Comparison of ENCODE assay signal across 8 mouse cellular contexts in the genomic region with DNA sequence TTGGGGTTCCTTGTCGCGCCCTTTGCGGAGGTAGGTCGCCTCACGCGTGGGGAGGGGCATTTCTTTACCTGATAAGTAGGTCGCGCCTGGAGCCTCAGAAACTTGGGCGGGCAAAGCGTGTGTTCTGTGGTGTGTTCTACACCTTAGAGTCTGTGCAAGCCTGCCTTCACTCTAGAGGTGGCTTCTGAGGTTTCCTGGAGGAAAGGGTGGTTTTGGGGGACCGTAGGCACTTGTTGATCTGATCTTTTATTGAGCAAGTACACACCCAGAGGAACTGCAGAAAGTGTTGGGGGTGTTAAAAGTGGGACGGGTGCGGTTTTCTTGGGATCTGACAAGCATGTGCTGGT. TPM values are rescaled to one million over a fixed set of nuclear protein-coding genes. Genes with fewer than 3 reads are reported as not detected.
DNase-seq lines count a peak whose midpoint lies in the region; ATAC-seq and TF ChIP-seq lines count a peak whose summit lies in the region.

No protein-coding gene starts in this region.

- WGBS in heart, embryonic 11.5 days (ENCODE audit: insufficient replicate concordance): 19% methylated on average over 13 of the region's 13 CpGs
- WGBS in forebrain, embryonic 16.5 days: 22% methylated on average over 13 of the region's 13 CpGs
- 3% methylated on average over 13 of the region's 13 CpGs for WGBS in liver, embryonic 15.5 days (ENCODE audit: insufficient replicate concordance)

- peak overlapping the region; percentile 56; the same call in 1 of the 2 replicates for H3K9ac ChIP-seq in heart, embryonic 11.5 days (ENCODE audit: low read depth, low read length)
- H3K9ac ChIP-seq in ES-E14 (ENCODE audit: insufficient read depth, low read depth, low read length, poor library complexity, severe bottlenecking): peak overlapping the region; percentile 61
- peak overlapping the region; percentile 73 for H3K9ac ChIP-seq in forebrain, embryonic 16.5 days (replicated peaks; ENCODE audit: low read depth, low read length)
- H3K9ac ChIP-seq in liver, embryonic 15.5 days: no peak overlapping the region; the same call in 1 of the 2 replicates

- peak overlapping the region; percentile 53 for H3K4me3 ChIP-seq in heart, embryonic 11.5 days (ENCODE audit: low read depth, low read length)
- peak overlapping the region; percentile 60 to 72 for H3K4me3 ChIP-seq in ES-E14 (ENCODE audit: insufficient read depth in 1 of 2, low read depth in 1 of 2, low read length in 2 of 2, poor library complexity in 1 of 2, severe bottlenecking in 1 of 2)
- H3K4me3 ChIP-seq in forebrain, embryonic 16.5 days (replicated peaks; ENCODE audit: low read length): peak overlapping the region; percentile 68
- peak overlapping the region; percentile 49 for H3K4me3 ChIP-seq in liver, embryonic 15.5 days (replicated peaks)

- ATAC-seq in heart, embryonic 11.5 days (replicated peaks; ENCODE audit: insufficient number of reproducible peaks, low FRiP score, low TSS enrichment): no peak
- ATAC-seq in forebrain, embryonic 16.5 days: no peak
- ATAC-seq in liver, embryonic 15.5 days (ENCODE audit: insufficient read depth): no peak; the same call in 1 of the 2 replicates

- no peak overlapping the region for H3K27ac ChIP-seq in heart, embryonic 11.5 days (ENCODE audit: low read depth, low read length)
- H3K27ac ChIP-seq in ES-E14 (ENCODE audit: insufficient read depth, low read depth, low read length, poor library complexity, severe bottlenecking): no peak overlapping the region
- H3K27ac ChIP-seq in forebrain, embryonic 16.5 days (ENCODE audit: low read length): no peak overlapping the region
- no peak overlapping the region for H3K27ac ChIP-seq in liver, embryonic 15.5 days (replicated peaks)

- no peaks in the 10 kb centered on the region for H3K36me3 ChIP-seq in heart, embryonic 11.5 days (ENCODE audit: control insufficient read depth, insufficient read depth, low read length)
- no peaks in the 10 kb centered on the region for H3K36me3 ChIP-seq in ES-E14 (ENCODE audit: control insufficient read depth, insufficient read depth, low read length, poor library complexity, severe bottlenecking)
- no peaks in the 10 kb centered on the region for H3K36me3 ChIP-seq in forebrain, embryonic 16.5 days (ENCODE audit: control insufficient read depth, insufficient read depth)
- H3K36me3 ChIP-seq in liver, embryonic 15.5 days (replicated peaks): no peaks in the 10 kb centered on the region

- no peaks in the 10 kb centered on the region for H3K4me1 ChIP-seq in heart, embryonic 11.5 days (ENCODE audit: control insufficient read depth, insufficient read depth, low read length)
- peaks cover 0 to 3% of the 10 kb centered on the region in 2 experiments; a peak in 1 of 4 replicates for H3K4me1 ChIP-seq in ES-E14 (ENCODE audit: control insufficient read depth in 2 of 2, insufficient read depth in 2 of 2, low read length in 2 of 2, poor library complexity in 1 of 2)
- H3K4me1 ChIP-seq in forebrain, embryonic 16.5 days (replicated peaks; ENCODE audit: control insufficient read depth, insufficient read depth, low read length): no peaks in the 10 kb centered on the region
- H3K4me1 ChIP-seq in liver, embryonic 15.5 days (replicated peaks): peaks cover 9% of the 10 kb centered on the region

- peak overlapping the region; percentile 84 for H3K4me2 ChIP-seq in heart, embryonic 11.5 days
- H3K4me2 ChIP-seq in forebrain, embryonic 16.5 days (ENCODE audit: low read length): peak overlapping the region; percentile 74
- H3K4me2 ChIP-seq in liver, embryonic 15.5 days: peak overlapping the region; percentile 76

- in situ Hi-C loops in ES-E14 (cut with MboI; ENCODE audit: low sequenced_read_pairs in 2 of 2, unreplicated experiment in 2 of 2): no loop called here

- no peaks in the 10 kb centered on the region for H3K9me3 ChIP-seq in heart, embryonic 11.5 days (replicated peaks; ENCODE audit: control insufficient read depth, low read length)
- no peaks in the 10 kb centered on the region for H3K9me3 ChIP-seq in ES-E14 (ENCODE audit: control insufficient read depth, insufficient read depth, low read depth, low read length)
- no peaks in the 10 kb centered on the region for H3K9me3 ChIP-seq in forebrain, embryonic 16.5 days (ENCODE audit: control insufficient read depth, low read length)
- H3K9me3 ChIP-seq in liver, embryonic 15.5 days (replicated peaks): no peaks in the 10 kb centered on the region

- intact Hi-C loops in heart, postnatal 25 days (cut with DNase I): no loop called here

- peaks cover 4% of the 10 kb centered on the region; the same call in 1 of the 2 replicates for H3K27me3 ChIP-seq in heart, embryonic 11.5 days (ENCODE audit: control insufficient read depth, insufficient read depth, low read length)
- H3K27me3 ChIP-seq in forebrain, embryonic 16.5 days (replicated peaks; ENCODE audit: control insufficient read depth, insufficient read depth, low read length): no peaks in the 10 kb centered on the region
- H3K27me3 ChIP-seq in liver, embryonic 15.5 days: no peaks in the 10 kb centered on the region

- no peak for DNase-seq in heart, postnatal 25 days (ENCODE audit: low spot score)
- no peak for DNase-seq in ES-E14 (ENCODE audit: low read depth, low spot score)
- no peak for DNase-seq in adrenal gland, postnatal 4 days (ENCODE audit: low spot score in 2 of 2)
- DNase-seq in frontal cortex, postnatal 14 days (ENCODE audit: low spot score in 2 of 2): no peak
- no peak for DNase-seq in adrenal gland, postnatal 25 days

TF ChIP-seq in ES-E14, 5 proteins besides CTCF, POLR2A, EP300 and RAD21:
- TF ChIP-seq HCFC1 (IDR thresholded peaks at IDR 0.05; ENCODE audit: borderline replicate concordance, insufficient read depth, low read length) (no peak), CHD2 (IDR thresholded peaks at IDR 0.05; ENCODE audit: low read depth, low read length) (no peak), ZC3H11A (IDR thresholded peaks at IDR 0.05; ENCODE audit: borderline replicate concordance, low read depth, low read length) (no peak), MAFK (IDR thresholded peaks at IDR 0.05; ENCODE audit: insufficient read depth, low read depth, low read length) (no peak), ZNF384 (IDR thresholded peaks at IDR 0.05; ENCODE audit: low read depth, low read length) (no peak)

RNA-seq across cellular contexts. Expression of a gene that starts 0.4 kb away (rescaled TPM):
- polyA plus RNA-seq in heart, embryonic 11.5 days (2014; fragmentation: Nextera tagmentation; extraction: Ambion mirVana): 0.11 and 0.24 TPM in 2 replicates
- not detected for total RNA-seq in heart, postnatal 25 days (2021)
- 1.6 and 1.9 TPM in 2 replicates for total RNA-seq in ES-E14 (2012; rRNA removed)
- 0.93 and 1.3 TPM in 2 replicates for polyA plus RNA-seq in forebrain, embryonic 16.5 days (2015; fragmentation: Nextera tagmentation; extraction: Ambion mirVana)
- 0.23 and 0.31 TPM in 2 replicates for polyA plus RNA-seq in liver, embryonic 15.5 days (2015; fragmentation: Nextera tagmentation; extraction: Ambion mirVana)
- not detected for total RNA-seq in adrenal gland, postnatal 4 days (2021)
- total RNA-seq in adrenal gland, postnatal 25 days (2021): 0.18 TPM in 1 of 2 replicates, not detected in the other
